Mouse (Mus musculus) embryonic fibroblast, embryonic 13.5 days (primary cell): ENCODE results near the gene She.

ENCODE experiments used
- CTCF ChIP-seq: IDR thresholded peaks from 2 replicates; pipeline ENCODE4 v1.5.1; 2011; ENCODE audit warnings: mild to moderate bottlenecking, control low read depth, low read length, moderate library complexity, borderline replicate concordance; ENCODE audit not compliant: insufficient read depth
- POLR2A ChIP-seq: IDR thresholded peaks from 2 replicates; pipeline ENCODE4 v1.6.1; 2011; ENCODE audit warnings: low read depth, mild to moderate bottlenecking, control low read depth, low read length, moderate library complexity

GRCm38 (mm10) chr3:89798518-89798917 is 32.7 kb upstream of the She start:
- TF ChIP-seq CTCF (no peak), POLR2A (no peak)
